Mouse (Mus musculus): Measurements from ENCODE around the gene Neurl1a.

- no peak for TF ChIP-seq CEBPB (IDR thresholded peaks at IDR 0.05; ENCODE audit: low read depth)
- TF ChIP-seq CTCF (IDR thresholded peaks at IDR 0.05; ENCODE audit: control insufficient read depth, insufficient read depth, insufficient read length) = no peak
- no peak for TF ChIP-seq MYOG (IDR thresholded peaks at IDR 0.05; ENCODE audit: control insufficient read depth, extremely low read depth, insufficient read length)
These were observed 70.4 kb downstream of the Neurl1a start for GRCm38 (mm10) chr19:47248906-47249568.

Data from C2C12 (cell line).